Mouse (Mus musculus) midbrain, embryonic 13.5 days (tissue): ENCODE results near the gene Wscd2. TPM values are rescaled to one million over a fixed set of nuclear protein-coding genes. Genes with fewer than 3 reads are reported as not detected.

Source experiments
- ATAC-seq: fragments of 200-750 bp; cut with Nextera tagmentation; 2 replicates; pipeline ENCODE4 v1.8.0; 2017; ENCODE audit warnings: mild to moderate bottlenecking, moderate TSS enrichment, moderate library complexity
- H3K27ac ChIP-seq: fragments of 300-500 bp; sonication (generic); 2 replicates; pipeline ENCODE4 v1.5.1; 2015; ENCODE audit warnings: inconsistent platforms, mild to moderate bottlenecking, moderate library complexity
- H3K27me3 ChIP-seq: fragments of 300-500 bp; sonication (generic); 2 replicates; pipeline ENCODE4 v1.6.1; 2015; ENCODE audit warnings: mild to moderate bottlenecking, inconsistent platforms
- H3K36me3 ChIP-seq: fragments of 300-500 bp; sonication (generic); 2 replicates; pipeline ENCODE4 v1.6.1; 2015; ENCODE audit warnings: mild to moderate bottlenecking, inconsistent platforms
- H3K4me1 ChIP-seq: fragments of 300-500 bp; sonication (generic); replicated peaks from 2 replicates; pipeline ENCODE4 v1.6.1; 2015; ENCODE audit warnings: inconsistent platforms
- H3K4me2 ChIP-seq: fragments of 300-500 bp; sonication (generic); replicated peaks from 2 replicates; pipeline ENCODE4 v1.6.1; 2015; ENCODE audit warnings: moderate library complexity, mild to moderate bottlenecking, inconsistent platforms
- H3K4me3 ChIP-seq: fragments of 300-500 bp; sonication (generic); replicated peaks from 2 replicates; pipeline ENCODE4 v1.5.1; 2015; ENCODE audit warnings: mild to moderate bottlenecking, inconsistent platforms
- H3K9ac ChIP-seq: fragments of 300-500 bp; sonication (generic); replicated peaks from 2 replicates; pipeline ENCODE4 v1.6.1; 2015; ENCODE audit warnings: mild to moderate bottlenecking, inconsistent platforms
- H3K9me3 ChIP-seq: fragments of 300-500 bp; sonication (generic); 2 replicates; pipeline ENCODE4 v1.6.1; 2016; ENCODE audit warnings: mild to moderate bottlenecking, inconsistent platforms
- WGBS: fragments of 180-500 bp; shearing (Covaris S2); methylation state at CpG from one replicate; pipeline ENCODE4 v1.1.7; 2015; 5-methylcytosine and 5-hydroxymethylcytosine counted together
- polyA plus RNA-seq: library from polyadenylated mRNA; unstranded; fragments of >200 nt; fragmentation: Nextera tagmentation; extraction: Ambion mirVana; gene quantifications from 2 replicates; pipeline ENCODE4 v1.2.1, GENCODE M21; 2015

Gene Wscd2
- polyA plus RNA-seq, 1 experiment from 2014 or later: 10.6 TPM

- Histone ChIP-seq H3K36me3 (no peaks in the 10 kb centered on the region), H3K9me3 (no peaks in the 10 kb centered on the region), H3K4me3 (no peak overlapping the region), H3K27me3 (peaks cover 7% of the 10 kb centered on the region), H3K4me2 (no peak overlapping the region), H3K9ac (no peak overlapping the region), H3K27ac (no peak overlapping the region), H3K4me1 (peaks cover under 1% of the 10 kb centered on the region; the same call in 1 of the 2 replicates)
- ATAC-seq: no peak
- 82% methylated on average over 11 of the region's 11 CpGs for WGBS
These were observed 4.5 kb upstream of the Wscd2 start for GRCm38 (mm10) chr5:113485584-113486162.

- WGBS: 85% methylated on average over 8 of the region's 8 CpGs
- H3K4me3 ChIP-seq: no peak overlapping the region
- no peak for ATAC-seq
These were observed 2.3 kb upstream of the Wscd2 start for GRCm38 (mm10) chr5:113487879-113488278.

GRCm38 (mm10) chr5:113489617-113490016 is 516 bp upstream of the Wscd2 start:
- no peak for ATAC-seq
- H3K4me2 ChIP-seq: no peak overlapping the region
- no peak overlapping the region for H3K4me3 ChIP-seq
- H3K4me1 ChIP-seq: peaks cover 40% of the 10 kb centered on the region
- no peaks in the 10 kb centered on the region for H3K9me3 ChIP-seq
- 87% methylated on average over 9 of the region's 9 CpGs for whole genome bisulfite sequencing
- no peak overlapping the region for H3K9ac ChIP-seq
- H3K36me3 ChIP-seq: no peaks in the 10 kb centered on the region
- no peak overlapping the region for H3K27ac ChIP-seq
- peaks cover 10% of the 10 kb centered on the region for H3K27me3 ChIP-seq

More at GRCm38 (mm10) chr5:113487879-113488278, 2.3 kb upstream of the Wscd2 start:
- Histone ChIP-seq H3K9me3 (no peaks in the 10 kb centered on the region), H3K36me3 (no peaks in the 10 kb centered on the region), H3K27ac (no peak overlapping the region), H3K27me3 (peaks cover 10% of the 10 kb centered on the region), H3K4me2 (no peak overlapping the region), H3K4me1 (peaks cover 23% of the 10 kb centered on the region), H3K9ac (no peak overlapping the region)

DNA sequence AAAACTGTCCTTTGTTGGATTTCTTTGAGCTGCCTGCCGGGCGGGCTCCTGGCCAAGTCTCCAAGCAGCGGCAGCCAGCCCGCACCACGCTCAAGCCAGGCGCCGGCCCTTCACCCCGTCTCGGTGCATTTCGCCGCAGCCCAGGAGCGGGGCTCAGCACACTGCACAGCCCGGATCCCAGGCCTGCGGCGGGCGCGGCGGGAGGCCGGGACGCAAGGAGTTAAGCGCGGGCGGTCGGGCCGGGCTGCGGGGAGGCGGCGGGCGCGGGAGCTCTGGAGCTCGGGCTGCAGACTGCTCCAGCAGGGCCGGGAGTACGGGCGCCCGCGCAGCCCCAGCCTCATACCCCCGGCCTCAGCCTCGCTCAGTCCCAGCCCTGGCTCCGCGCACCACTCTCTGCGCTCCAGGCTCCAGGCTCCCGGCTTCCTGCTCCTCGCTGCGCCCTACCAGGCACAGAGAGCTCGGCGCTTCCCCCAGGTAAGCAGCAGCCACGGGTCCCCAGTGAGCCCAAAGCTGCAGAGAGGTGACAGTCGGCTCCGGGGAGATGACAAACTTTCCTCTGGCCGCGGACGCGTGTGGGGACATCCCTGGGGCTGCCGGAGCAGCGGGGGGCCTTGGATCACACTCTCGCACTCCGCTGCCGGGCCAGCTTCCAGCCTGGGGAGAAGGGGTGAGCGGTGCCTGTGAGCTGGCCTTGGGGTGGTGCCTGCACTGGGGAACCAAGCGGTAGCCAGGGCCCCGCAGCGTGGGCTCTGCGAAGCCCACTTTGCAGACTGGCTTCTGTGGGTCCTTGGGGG is 531 bp downstream of the Wscd2 start:
- peak overlapping the region; percentile 91 for H3K4me2 ChIP-seq
- peak overlapping the region; percentile 89 for H3K9ac ChIP-seq
- peaks cover 44% of the 10 kb centered on the region for H3K4me1 ChIP-seq
- no peaks in the 10 kb centered on the region for H3K36me3 ChIP-seq
- H3K27ac ChIP-seq: peak overlapping the region; percentile 83
- peak; percentile 90 for ATAC-seq
- WGBS: 2% methylated on average over 57 of the region's 63 CpGs
- H3K27me3 ChIP-seq: peaks cover 10% of the 10 kb centered on the region
- peak overlapping the region; percentile 69 for H3K4me3 ChIP-seq
- no peaks in the 10 kb centered on the region for H3K9me3 ChIP-seq

GRCm38 (mm10) chr5:113491552-113491951 is 1.4 kb downstream of the Wscd2 start:
- Histone ChIP-seq H3K9ac (peak overlapping the region; percentile 89), H3K36me3 (no peaks in the 10 kb centered on the region), H3K4me1 (peaks cover 44% of the 10 kb centered on the region), H3K4me2 (peak overlapping the region; percentile 91), H3K27me3 (peaks cover 10% of the 10 kb centered on the region), H3K27ac (peak overlapping the region; percentile 83), H3K4me3 (peak overlapping the region; percentile 69), H3K9me3 (no peaks in the 10 kb centered on the region)
- WGBS: 63% methylated on average over 4 of the region's 4 CpGs
- ATAC-seq: no peak

DNA sequence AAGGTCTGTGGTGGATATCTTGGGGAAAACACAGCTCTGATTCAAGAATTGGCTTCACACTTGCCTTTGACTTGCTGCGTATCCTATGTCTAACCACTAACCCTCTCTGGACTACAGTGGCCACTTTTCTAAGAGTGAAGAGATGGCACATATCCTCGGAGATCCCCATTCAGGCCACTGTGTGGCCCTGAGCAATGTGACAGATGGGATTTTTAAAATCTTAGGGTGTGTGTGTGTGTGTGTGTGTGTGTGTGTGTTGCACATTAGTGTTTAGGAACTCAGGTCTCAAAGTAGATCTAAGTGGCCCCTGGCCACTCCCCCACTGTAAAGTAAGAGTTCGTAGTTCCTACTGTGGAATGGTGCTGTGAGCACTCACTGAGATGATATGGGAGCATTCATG is 1.9 kb downstream of the Wscd2 start:
- H3K4me1 ChIP-seq: peaks cover 46% of the 10 kb centered on the region
- no peak for ATAC-seq
- H3K4me3 ChIP-seq: peak overlapping the region; percentile 69
- H3K9ac ChIP-seq: peak overlapping the region; percentile 89; the same call in 1 of the 2 replicates
- H3K4me2 ChIP-seq: peak overlapping the region; percentile 91
- 79% methylated on average over 3 of the region's 3 CpGs for WGBS
- H3K27ac ChIP-seq: 0 out of 2 replicates have a peak overlapping the region, but pooled peaks have one; percentile 83
- no peaks in the 10 kb centered on the region for H3K9me3 ChIP-seq
- no peaks in the 10 kb centered on the region for H3K36me3 ChIP-seq
- H3K27me3 ChIP-seq: peaks cover 10% of the 10 kb centered on the region

GRCm38 (mm10) chr5:113492417-113493035 is 2.4 kb downstream of the Wscd2 start:
- WGBS: 2% methylated on average over 7 of the region's 7 CpGs
- peak overlapping the region; percentile 69 for H3K4me3 ChIP-seq
- peak overlapping the region; percentile 70 for H3K27ac ChIP-seq
- ATAC-seq: peak; percentile 55
- peaks cover 10% of the 10 kb centered on the region for H3K27me3 ChIP-seq
- H3K9ac ChIP-seq: peak overlapping the region; percentile 57
- H3K9me3 ChIP-seq: no peaks in the 10 kb centered on the region
- H3K36me3 ChIP-seq: no peaks in the 10 kb centered on the region
- H3K4me1 ChIP-seq: peaks cover 47% of the 10 kb centered on the region
- peak overlapping the region; percentile 91 for H3K4me2 ChIP-seq

GRCm38 (mm10) chr5:113493997-113494396 is 3.9 kb downstream of the Wscd2 start:
- Histone ChIP-seq H3K36me3 (no peaks in the 10 kb centered on the region), H3K4me3 (no peak overlapping the region; the same call in 1 of the 2 replicates), H3K9me3 (no peaks in the 10 kb centered on the region), H3K4me1 (peaks cover 47% of the 10 kb centered on the region), H3K4me2 (peak overlapping the region; percentile 91), H3K9ac (peak overlapping the region; percentile 8; the same call in 1 of the 2 replicates), H3K27ac (no peak overlapping the region), H3K27me3 (0 out of 2 replicates have a peak, but pooled peaks cover 5% of the 10 kb centered on the region)
- ATAC-seq: no peak
- WGBS: 77% methylated on average over 8 of the region's 8 CpGs

- 68% methylated on average over 3 of the region's 3 CpGs for WGBS
- no peak overlapping the region for H3K4me3 ChIP-seq
- no peaks in the 10 kb centered on the region for H3K36me3 ChIP-seq
- H3K27me3 ChIP-seq: 0 out of 2 replicates have a peak, but pooled peaks cover under 1% of the 10 kb centered on the region
- no peaks in the 10 kb centered on the region for H3K9me3 ChIP-seq
- H3K27ac ChIP-seq: 0 out of 2 replicates have a peak overlapping the region, but pooled peaks have one; percentile 9
- H3K9ac ChIP-seq: no peak overlapping the region
- no peak for ATAC-seq
- H3K4me1 ChIP-seq: peaks cover 40% of the 10 kb centered on the region
- H3K4me2 ChIP-seq: no peak overlapping the region
These were observed 6.8 kb downstream of the Wscd2 start for GRCm38 (mm10) chr5:113496926-113497325.

- ATAC-seq: no peak
These were observed 9.3 kb downstream of the Wscd2 start for GRCm38 (mm10) chr5:113499421-113499820.

GRCm38 (mm10) chr5:113503276-113503675 is 13.1 kb downstream of the Wscd2 start:
- ATAC-seq: peak; percentile 69
- Histone ChIP-seq H3K9me3 (no peaks in the 10 kb centered on the region), H3K4me3 (no peak overlapping the region), H3K9ac (peak overlapping the region; percentile 43), H3K4me2 (peak overlapping the region; percentile 29), H3K27me3 (no peaks in the 10 kb centered on the region), H3K27ac (peak overlapping the region; percentile 83), H3K4me1 (peaks cover 48% of the 10 kb centered on the region), H3K36me3 (no peaks in the 10 kb centered on the region)
- 2% methylated on average over 10 of the region's 10 CpGs for WGBS

More at GRCm38 (mm10) chr5:113499421-113499820, 9.3 kb downstream of the Wscd2 start:
- Histone ChIP-seq H3K4me1 (peaks cover 38% of the 10 kb centered on the region), H3K4me3 (no peak overlapping the region), H3K9ac (no peak overlapping the region), H3K27ac (no peak overlapping the region), H3K27me3 (no peaks in the 10 kb centered on the region), H3K36me3 (no peaks in the 10 kb centered on the region), H3K9me3 (no peaks in the 10 kb centered on the region), H3K4me2 (no peak overlapping the region)
- 88% methylated on average over 11 of the region's 11 CpGs for WGBS

GRCm38 (mm10) chr5:113504654-113505053 is 14.5 kb downstream of the Wscd2 start:
- Histone ChIP-seq H3K9ac (no peak overlapping the region), H3K4me3 (no peak overlapping the region), H3K27me3 (no peaks in the 10 kb centered on the region), H3K4me2 (no peak overlapping the region), H3K27ac (peak overlapping the region; percentile 83), H3K4me1 (peaks cover 52% of the 10 kb centered on the region), H3K9me3 (no peaks in the 10 kb centered on the region), H3K36me3 (no peaks in the 10 kb centered on the region)
- WGBS: 15% methylated on average over 4 of the region's 4 CpGs
- peak; percentile 34; the same call in 1 of the 2 replicates for ATAC-seq
